Mouse (Mus musculus): ENCODE data around the gene Itpka. TPM values are rescaled to one million over a fixed set of nuclear protein-coding genes. Genes with fewer than 3 reads are reported as not detected.

Gene Itpka
- total RNA-seq (2014; rRNA removed; ENCODE audit: low replicate concordance) (0.50 and 6.6 TPM in 2 replicates), polyA plus RNA-seq (2015; fragmentation: Nextera tagmentation; extraction: Ambion mirVana) (1.00 and 1.4 TPM in 2 replicates)

GRCm38 (mm10) chr2:119741581-119742411 is at the start of gene Itpka:
Gene Itpka, plus strand, starts transcription at chr2:119742337.
- H3K4me2 ChIP-seq (ENCODE audit: low read depth, low read length) = peak within 1 kb of the TSS; percentile 99
- peak within 1 kb of the TSS; percentile 75 for H3K4me3 ChIP-seq (ENCODE audit: low read depth, low read length)
- DNase-seq (ENCODE audit: low spot score) = peak; percentile 68
- peak within 1 kb of the TSS; percentile 67 for H3K27ac ChIP-seq (ENCODE audit: low read depth)
- H3K27me3 ChIP-seq (ENCODE audit: control insufficient read depth, insufficient read depth, low read length) = peaks cover 19% of the 10 kb centered on the region
- under 1% methylated on average over 42 of the region's 53 CpGs for WGBS
- peak; percentile 83 for ATAC-seq (ENCODE audit: insufficient read depth, low read depth)
- H3K4me1 ChIP-seq (ENCODE audit: control insufficient read depth, insufficient read depth) = peaks cover 29% of the 10 kb centered on the region; the same call in 1 of the 2 replicates
- TF ChIP-seq EP300 (IDR thresholded peaks at IDR 0.05; ENCODE audit: low read depth) (no peak), CTCF (IDR thresholded peaks at IDR 0.05; ENCODE audit: low read depth) (no peak)
- no peaks in the 10 kb centered on the region for H3K9me3 ChIP-seq (replicated peaks; ENCODE audit: control insufficient read depth, low read length)
- H3K36me3 ChIP-seq (replicated peaks; ENCODE audit: control insufficient read depth, insufficient read depth, low read length) = no peaks in the 10 kb centered on the region
- peak within 1 kb of the TSS; percentile 68 for H3K9ac ChIP-seq (replicated peaks; ENCODE audit: low read depth, low read length)

GRCm38 (mm10) chr2:119694826-119695225 is 47.3 kb upstream of the Itpka start:
- WGBS = 78% methylated on average over 2 of the region's 2 CpGs
- TF ChIP-seq CTCF (IDR thresholded peaks at IDR 0.05; ENCODE audit: low read depth) = no peak
- TF ChIP-seq EP300 (IDR thresholded peaks at IDR 0.05; ENCODE audit: low read depth) = no peak
- ATAC-seq (ENCODE audit: insufficient read depth, low read depth) = no peak
- no peaks in the 10 kb centered on the region for H3K36me3 ChIP-seq (replicated peaks; ENCODE audit: control insufficient read depth, insufficient read depth, low read length)
- no peak overlapping the region for H3K9ac ChIP-seq (replicated peaks; ENCODE audit: low read depth, low read length)
- no peak overlapping the region for H3K4me2 ChIP-seq (ENCODE audit: low read depth, low read length)
- no peaks in the 10 kb centered on the region for H3K9me3 ChIP-seq (replicated peaks; ENCODE audit: control insufficient read depth, low read length)
- peaks cover 7% of the 10 kb centered on the region; the same call in 1 of the 2 replicates for H3K4me1 ChIP-seq (ENCODE audit: control insufficient read depth, insufficient read depth)
- no peak overlapping the region for H3K4me3 ChIP-seq (ENCODE audit: low read depth, low read length)
- no peak overlapping the region for H3K27ac ChIP-seq (ENCODE audit: low read depth)
- H3K27me3 ChIP-seq (ENCODE audit: control insufficient read depth, insufficient read depth, low read length) = no peaks in the 10 kb centered on the region
- DNase-seq (ENCODE audit: low spot score) = no peak

GRCm38 (mm10) chr2:119696111-119696510 is 46.0 kb upstream of the Itpka start:
- Histone ChIP-seq H3K27me3 (ENCODE audit: control insufficient read depth, insufficient read depth, low read length) (no peaks in the 10 kb centered on the region), H3K9me3 (replicated peaks; ENCODE audit: control insufficient read depth, low read length) (no peaks in the 10 kb centered on the region), H3K4me1 (ENCODE audit: control insufficient read depth, insufficient read depth) (no peaks in the 10 kb centered on the region), H3K4me3 (ENCODE audit: low read depth, low read length) (no peak overlapping the region), H3K4me2 (ENCODE audit: low read depth, low read length) (no peak overlapping the region), H3K9ac (replicated peaks; ENCODE audit: low read depth, low read length) (no peak overlapping the region), H3K27ac (ENCODE audit: low read depth) (no peak overlapping the region), H3K36me3 (replicated peaks; ENCODE audit: control insufficient read depth, insufficient read depth, low read length) (0 out of 2 replicates have a peak, but pooled peaks cover 4% of the 10 kb centered on the region)
- no peak for DNase-seq (ENCODE audit: low spot score)
- ATAC-seq (ENCODE audit: insufficient read depth, low read depth) = no peak
- WGBS = 59% methylated on average over 1 of the region's 1 CpGs
- TF ChIP-seq CTCF (IDR thresholded peaks at IDR 0.05; ENCODE audit: low read depth) (no peak), EP300 (IDR thresholded peaks at IDR 0.05; ENCODE audit: low read depth) (no peak)

- ATAC-seq (ENCODE audit: insufficient read depth, low read depth) (no peak), DNase-seq (ENCODE audit: low spot score) (no peak)
- 93% methylated on average over 2 of the region's 2 CpGs for WGBS
- TF ChIP-seq EP300 (IDR thresholded peaks at IDR 0.05; ENCODE audit: low read depth) = no peak
- TF ChIP-seq CTCF (IDR thresholded peaks at IDR 0.05; ENCODE audit: low read depth) = no peak
- Histone ChIP-seq H3K27ac (ENCODE audit: low read depth) (no peak overlapping the region), H3K9me3 (replicated peaks; ENCODE audit: control insufficient read depth, low read length) (no peaks in the 10 kb centered on the region), H3K4me1 (ENCODE audit: control insufficient read depth, insufficient read depth) (no peaks in the 10 kb centered on the region), H3K4me3 (ENCODE audit: low read depth, low read length) (no peak overlapping the region), H3K27me3 (ENCODE audit: control insufficient read depth, insufficient read depth, low read length) (no peaks in the 10 kb centered on the region), H3K9ac (replicated peaks; ENCODE audit: low read depth, low read length) (no peak overlapping the region), H3K4me2 (ENCODE audit: low read depth, low read length) (no peak overlapping the region), H3K36me3 (replicated peaks; ENCODE audit: control insufficient read depth, insufficient read depth, low read length) (peaks cover 5% of the 10 kb centered on the region; the same call in 1 of the 2 replicates)
Observed at GRCm38 (mm10) chr2:119698472-119698871, 43.7 kb upstream of the Itpka start.

GRCm38 (mm10) chr2:119699962-119700361 is 42.2 kb upstream of the Itpka start:
- Histone ChIP-seq H3K36me3 (replicated peaks; ENCODE audit: control insufficient read depth, insufficient read depth, low read length) (peaks cover 5% of the 10 kb centered on the region; the same call in 1 of the 2 replicates), H3K27ac (ENCODE audit: low read depth) (no peak overlapping the region), H3K4me1 (ENCODE audit: control insufficient read depth, insufficient read depth) (no peaks in the 10 kb centered on the region), H3K4me3 (ENCODE audit: low read depth, low read length) (no peak overlapping the region), H3K9ac (replicated peaks; ENCODE audit: low read depth, low read length) (no peak overlapping the region), H3K27me3 (ENCODE audit: control insufficient read depth, insufficient read depth, low read length) (no peaks in the 10 kb centered on the region), H3K9me3 (replicated peaks; ENCODE audit: control insufficient read depth, low read length) (no peaks in the 10 kb centered on the region), H3K4me2 (ENCODE audit: low read depth, low read length) (no peak overlapping the region)
- DNase-seq (ENCODE audit: low spot score) = no peak
- no peak for ATAC-seq (ENCODE audit: insufficient read depth, low read depth)
- TF ChIP-seq EP300 (IDR thresholded peaks at IDR 0.05; ENCODE audit: low read depth) = no peak
- WGBS = 87% methylated on average over 3 of the region's 3 CpGs

All from heart, postnatal 0 days (tissue).